Mouse (Mus musculus): Measurements from ENCODE around the gene Phc2. TPM values are rescaled to one million over a fixed set of nuclear protein-coding genes. Genes with fewer than 3 reads are reported as not detected.

Gene Phc2
- polyA plus RNA-seq, 1 experiment from 2014 or later: 56.3 TPM

- no peak for ATAC-seq
- DNase-seq (ENCODE audit: low spot score): peak; percentile 83
- 18% methylated on average over 8 of the region's 8 CpGs for WGBS
- Histone ChIP-seq H3K4me1 (ENCODE audit: insufficient read depth, low read depth, low read length) (no peaks in the 10 kb centered on the region; the same call in 1 of the 2 replicates), H3K9ac (replicated peaks; ENCODE audit: low read depth) (no peak overlapping the region), H3K27me3 (replicated peaks; ENCODE audit: insufficient read depth, low read length) (no peaks in the 10 kb centered on the region), H3K4me2 (replicated peaks; ENCODE audit: low read depth, low read length) (no peak overlapping the region), H3K27ac (ENCODE audit: low read length) (no peak overlapping the region), H3K4me3 (ENCODE audit: low read depth, low read length) (no peak overlapping the region), H3K9me3 (ENCODE audit: low read length) (no peaks in the 10 kb centered on the region), H3K36me3 (ENCODE audit: insufficient read depth, low read length) (no peaks in the 10 kb centered on the region)
- TF ChIP-seq CTCF (IDR thresholded peaks at IDR 0.05) (peak; percentile 84), EP300 (IDR thresholded peaks at IDR 0.05) (no peak)
These were observed 41.2 kb upstream of the Phc2 start for GRCm38 (mm10) chr4:128613326-128613725.

GRCm38 (mm10) chr4:128615761-128616160, 38.7 kb upstream of the Phc2 start:
- Histone ChIP-seq H3K27ac (ENCODE audit: low read length) (no peak overlapping the region), H3K4me1 (ENCODE audit: insufficient read depth, low read depth, low read length) (no peaks in the 10 kb centered on the region; the same call in 1 of the 2 replicates), H3K9me3 (ENCODE audit: low read length) (no peaks in the 10 kb centered on the region), H3K9ac (replicated peaks; ENCODE audit: low read depth) (no peak overlapping the region), H3K4me2 (replicated peaks; ENCODE audit: low read depth, low read length) (no peak overlapping the region), H3K36me3 (ENCODE audit: insufficient read depth, low read length) (no peaks in the 10 kb centered on the region), H3K4me3 (ENCODE audit: low read depth, low read length) (no peak overlapping the region), H3K27me3 (replicated peaks; ENCODE audit: insufficient read depth, low read length) (no peaks in the 10 kb centered on the region)
- WGBS: 90% methylated on average over 14 of the region's 14 CpGs
- TF ChIP-seq CTCF (IDR thresholded peaks at IDR 0.05) (no peak), EP300 (IDR thresholded peaks at IDR 0.05) (no peak)
- ATAC-seq (no peak), DNase-seq (ENCODE audit: low spot score) (no peak)

- Histone ChIP-seq H3K4me3 (ENCODE audit: low read depth, low read length) (no peak overlapping the region), H3K27me3 (replicated peaks; ENCODE audit: insufficient read depth, low read length) (no peaks in the 10 kb centered on the region), H3K9me3 (ENCODE audit: low read length) (no peaks in the 10 kb centered on the region), H3K4me2 (replicated peaks; ENCODE audit: low read depth, low read length) (peak overlapping the region; percentile 0; the same call in 1 of the 2 replicates), H3K36me3 (ENCODE audit: insufficient read depth, low read length) (no peaks in the 10 kb centered on the region), H3K4me1 (ENCODE audit: insufficient read depth, low read depth, low read length) (no peaks in the 10 kb centered on the region; the same call in 1 of the 2 replicates), H3K9ac (replicated peaks; ENCODE audit: low read depth) (no peak overlapping the region), H3K27ac (ENCODE audit: low read length) (no peak overlapping the region)
- no peak for TF ChIP-seq EP300 (IDR thresholded peaks at IDR 0.05)
- ATAC-seq: 0 out of 2 replicates have a peak, but pooled peaks have one; percentile 38
- WGBS: 51% methylated on average over 17 of the region's 17 CpGs
- DNase-seq (ENCODE audit: low spot score): peak; percentile 47
These were observed 37.0 kb upstream of the Phc2 start for GRCm38 (mm10) chr4:128617363-128618120.

GRCm38 (mm10) chr4:128618246-128618911, 36.1 kb upstream of the Phc2 start, which contains the start of gene Tlr12:
Gene Tlr12 (minus strand): TSS chr4:128618619.
- no peak for DNase-seq (ENCODE audit: low spot score)
- no peaks in the 10 kb centered on the region for H3K27me3 ChIP-seq (replicated peaks; ENCODE audit: insufficient read depth, low read length)
- no peak within 1 kb of the TSS for H3K27ac ChIP-seq (ENCODE audit: low read length)
- ATAC-seq: peak; percentile 23
- H3K4me1 ChIP-seq (ENCODE audit: insufficient read depth, low read depth, low read length): no peaks in the 10 kb centered on the region; the same call in 1 of the 2 replicates
- 38% methylated on average over 15 of the region's 15 CpGs for WGBS
- H3K36me3 ChIP-seq (ENCODE audit: insufficient read depth, low read length): no peaks in the 10 kb centered on the region
- no peak within 1 kb of the TSS for H3K9ac ChIP-seq (replicated peaks; ENCODE audit: low read depth)
- H3K4me2 ChIP-seq (replicated peaks; ENCODE audit: low read depth, low read length): peak within 1 kb of the TSS; percentile 0; the same call in 1 of the 2 replicates
- TF ChIP-seq CTCF (IDR thresholded peaks at IDR 0.05): no peak
- TF ChIP-seq EP300 (IDR thresholded peaks at IDR 0.05): no peak
- H3K4me3 ChIP-seq (ENCODE audit: low read depth, low read length): no peak within 1 kb of the TSS
- H3K9me3 ChIP-seq (ENCODE audit: low read length): no peaks in the 10 kb centered on the region

GRCm38 (mm10) chr4:128618963-128619362, 35.5 kb upstream of the Phc2 start:
- H3K4me1 ChIP-seq (ENCODE audit: insufficient read depth, low read depth, low read length): no peaks in the 10 kb centered on the region; the same call in 1 of the 2 replicates
- no peaks in the 10 kb centered on the region for H3K27me3 ChIP-seq (replicated peaks; ENCODE audit: insufficient read depth, low read length)
- 25% methylated on average over 2 of the region's 2 CpGs for WGBS
- H3K36me3 ChIP-seq (ENCODE audit: insufficient read depth, low read length): no peaks in the 10 kb centered on the region
- H3K9ac ChIP-seq (replicated peaks; ENCODE audit: low read depth): no peak overlapping the region
- H3K4me2 ChIP-seq (replicated peaks; ENCODE audit: low read depth, low read length): no peak overlapping the region
- H3K4me3 ChIP-seq (ENCODE audit: low read depth, low read length): no peak overlapping the region
- TF ChIP-seq EP300 (IDR thresholded peaks at IDR 0.05) (no peak), CTCF (IDR thresholded peaks at IDR 0.05) (no peak)
- ATAC-seq (no peak), DNase-seq (ENCODE audit: low spot score) (no peak)
- H3K9me3 ChIP-seq (ENCODE audit: low read length): no peaks in the 10 kb centered on the region
- H3K27ac ChIP-seq (ENCODE audit: low read length): no peak overlapping the region

GRCm38 (mm10) chr4:128620572-128620971, 33.9 kb upstream of the Phc2 start:
- TF ChIP-seq EP300 (IDR thresholded peaks at IDR 0.05): no peak
- TF ChIP-seq CTCF (IDR thresholded peaks at IDR 0.05): no peak
- no peaks in the 10 kb centered on the region for H3K27me3 ChIP-seq (replicated peaks; ENCODE audit: insufficient read depth, low read length)
- ATAC-seq (no peak), DNase-seq (ENCODE audit: low spot score) (no peak)
- no peak overlapping the region for H3K4me2 ChIP-seq (replicated peaks; ENCODE audit: low read depth, low read length)
- no peak overlapping the region for H3K9ac ChIP-seq (replicated peaks; ENCODE audit: low read depth)
- no peak overlapping the region for H3K27ac ChIP-seq (ENCODE audit: low read length)
- no peak overlapping the region for H3K4me3 ChIP-seq (ENCODE audit: low read depth, low read length)
- no peaks in the 10 kb centered on the region; the same call in 1 of the 2 replicates for H3K4me1 ChIP-seq (ENCODE audit: insufficient read depth, low read depth, low read length)
- WGBS: 73% methylated on average over 6 of the region's 6 CpGs
- no peaks in the 10 kb centered on the region for H3K9me3 ChIP-seq (ENCODE audit: low read length)
- H3K36me3 ChIP-seq (ENCODE audit: insufficient read depth, low read length): no peaks in the 10 kb centered on the region
